8 mouse cellular contexts compared by ENCODE assay signal in the genomic region with DNA sequence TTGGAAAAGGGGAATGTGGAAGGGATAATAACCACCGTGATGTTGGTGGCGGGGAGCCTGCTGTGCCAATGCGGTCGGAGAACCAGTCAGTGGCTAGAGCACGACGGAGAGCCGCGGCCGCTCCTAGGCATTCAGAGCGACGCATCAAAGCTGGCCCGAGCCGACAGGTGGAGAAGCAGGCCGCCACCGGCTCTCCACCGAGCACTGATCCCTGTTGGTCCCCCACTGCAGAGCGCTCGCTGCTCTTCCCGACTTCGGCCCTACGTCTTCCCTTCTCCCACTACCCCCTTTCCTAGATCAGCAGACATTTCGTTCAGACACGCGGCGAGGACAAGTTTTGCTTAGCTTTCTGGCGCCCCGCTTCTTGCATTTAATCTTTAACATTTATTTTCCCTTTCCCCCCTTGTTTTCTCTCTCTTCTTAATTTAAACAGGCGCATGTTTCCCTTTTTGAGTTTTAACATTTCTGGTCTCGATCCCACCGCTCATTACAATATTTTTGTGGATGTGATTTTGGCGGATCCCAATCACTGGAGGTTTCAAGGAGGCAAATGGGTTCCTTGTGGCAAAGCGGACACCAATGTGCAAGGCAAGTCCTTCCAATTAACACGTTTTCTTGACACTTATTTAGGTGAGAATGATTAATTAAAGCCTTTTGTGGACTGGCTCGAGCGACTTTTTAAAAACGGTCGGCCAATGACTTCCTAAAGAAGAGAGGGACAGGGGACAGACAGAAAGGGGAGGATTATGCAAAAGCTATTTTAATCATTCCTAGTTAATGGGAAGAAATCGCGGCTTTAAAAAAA. TPM values are rescaled to one million over a fixed set of nuclear protein-coding genes. Genes with fewer than 3 reads are reported as not detected.
DNase-seq lines count a peak whose midpoint lies in the region; ATAC-seq and TF ChIP-seq lines count a peak whose summit lies in the region.

No protein-coding gene starts in this region.

- H3K27ac ChIP-seq in lung, embryonic 16.5 days (ENCODE audit: low read length), result no peak overlapping the region
- no peak overlapping the region for H3K27ac ChIP-seq in heart, embryonic 15.5 days
- no peak overlapping the region for H3K27ac ChIP-seq in limb, embryonic 14.5 days (replicated peaks; ENCODE audit: low read depth, low read length)

- peak; percentile 29 for DNase-seq in cerebellum, adult 11 months
- no peak for DNase-seq in cerebellum, adult 8-10 months
- DNase-seq in lung, postnatal 36 days, result no peak
- DNase-seq in limb, embryonic 14.5 days (ENCODE audit: low spot score), result no peak
- DNase-seq in splenic B cell, adult 2 months (ENCODE audit: low read depth, low spot score), result peak; percentile 48
- no peak for DNase-seq in adrenal gland, postnatal 10 days

- H3K4me3 ChIP-seq in lung, embryonic 16.5 days (ENCODE audit: low read length), result 0 out of 2 replicates have a peak overlapping the region, but pooled peaks have one; percentile 14
- H3K4me3 ChIP-seq in heart, embryonic 15.5 days, result peak overlapping the region; percentile 29
- H3K4me3 ChIP-seq in limb, embryonic 14.5 days (replicated peaks; ENCODE audit: low read length), result peak overlapping the region; percentile 13

- 0 out of 2 replicates have a peak, but pooled peaks have one; percentile 24 for ATAC-seq in lung, embryonic 16.5 days (ENCODE audit: low read depth)
- ATAC-seq in heart, embryonic 15.5 days (replicated peaks; ENCODE audit: insufficient number of reproducible peaks, insufficient read depth, low FRiP score, low read depth), result no peak
- 0 out of 2 replicates have a peak, but pooled peaks have one; percentile 31 for ATAC-seq in limb, embryonic 14.5 days (ENCODE audit: low FRiP score, low read depth)

- peaks cover 57% of the 10 kb centered on the region for H3K27me3 ChIP-seq in lung, embryonic 16.5 days (ENCODE audit: control insufficient read depth, insufficient read depth, low read depth, low read length)
- peaks cover 84% of the 10 kb centered on the region for H3K27me3 ChIP-seq in heart, embryonic 15.5 days
- peaks cover 78% of the 10 kb centered on the region for H3K27me3 ChIP-seq in limb, embryonic 14.5 days (ENCODE audit: control insufficient read depth, insufficient read depth, low read length)
- H3K27me3 ChIP-seq in splenic B cell, adult 2 months (ENCODE audit: control insufficient read depth, insufficient read depth, low read length, poor library complexity, severe bottlenecking), result no peaks in the 10 kb centered on the region

- under 1% methylated on average over 39 of the region's 39 CpGs for WGBS in lung, embryonic 16.5 days
- under 1% methylated on average over 39 of the region's 39 CpGs for WGBS in heart, embryonic 15.5 days
- WGBS in limb, embryonic 14.5 days, result under 1% methylated on average over 38 of the region's 39 CpGs

- TF ChIP-seq POLR2A in limb, embryonic 14.5 days (IDR thresholded peaks at IDR 0.05; ENCODE audit: borderline replicate concordance, extremely low read depth, insufficient read depth, insufficient read length), result no peak

- no peak overlapping the region for H3K9ac ChIP-seq in lung, embryonic 16.5 days (ENCODE audit: low read length)
- no peak overlapping the region for H3K9ac ChIP-seq in heart, embryonic 15.5 days
- no peak overlapping the region for H3K9ac ChIP-seq in limb, embryonic 14.5 days (ENCODE audit: low read depth, low read length, severe bottlenecking)

- H3K4me2 ChIP-seq in lung, embryonic 16.5 days (ENCODE audit: low read depth, low read length), result no peak overlapping the region
- H3K4me2 ChIP-seq in heart, embryonic 15.5 days, result peak overlapping the region; percentile 42
- peak overlapping the region; percentile 26; the same call in 1 of the 2 replicates for H3K4me2 ChIP-seq in limb, embryonic 14.5 days (replicated peaks; ENCODE audit: low read depth, low read length, severe bottlenecking)

- no peaks in the 10 kb centered on the region for H3K36me3 ChIP-seq in lung, embryonic 16.5 days (ENCODE audit: control insufficient read depth, insufficient read depth, low read length)
- no peaks in the 10 kb centered on the region for H3K36me3 ChIP-seq in heart, embryonic 15.5 days
- no peaks in the 10 kb centered on the region for H3K36me3 ChIP-seq in limb, embryonic 14.5 days (ENCODE audit: control insufficient read depth, insufficient read depth, low read length)
- H3K36me3 ChIP-seq in splenic B cell, adult 2 months (ENCODE audit: control insufficient read depth, insufficient read depth, low read length, poor library complexity, severe bottlenecking), result peaks cover 3% of the 10 kb centered on the region; the same call in 1 of the 2 replicates

- peaks cover 17% of the 10 kb centered on the region for H3K4me1 ChIP-seq in lung, embryonic 16.5 days (replicated peaks; ENCODE audit: control insufficient read depth, insufficient read depth, low read length)
- H3K4me1 ChIP-seq in heart, embryonic 15.5 days (replicated peaks), result peaks cover 23% of the 10 kb centered on the region
- H3K4me1 ChIP-seq in limb, embryonic 14.5 days (ENCODE audit: control insufficient read depth, insufficient read depth, low read length), result peaks cover 10% of the 10 kb centered on the region

- no peaks in the 10 kb centered on the region for H3K9me3 ChIP-seq in lung, embryonic 16.5 days (ENCODE audit: control insufficient read depth, low read length)
- no peaks in the 10 kb centered on the region for H3K9me3 ChIP-seq in heart, embryonic 15.5 days (replicated peaks)
- no peaks in the 10 kb centered on the region for H3K9me3 ChIP-seq in limb, embryonic 14.5 days (ENCODE audit: control insufficient read depth, low read length)

RNA-seq across cellular contexts. Expression of gene Tbr1, which starts 3.0 kb away (rescaled TPM):
- 0.04 TPM in 1 of 2 replicates, not detected in the other for polyA plus RNA-seq in lung, embryonic 16.5 days (2015; fragmentation: Nextera tagmentation; extraction: Ambion mirVana)
- polyA plus RNA-seq in heart, embryonic 15.5 days (2015; fragmentation: Nextera tagmentation; extraction: Ambion mirVana), result 0.03 and 0.04 TPM in 2 replicates
- 0.70 and 0.74 TPM in 2 replicates for polyA plus RNA-seq in limb, embryonic 14.5 days (2012; rRNA removed)
- polyA plus RNA-seq in limb, embryonic 14.5 days (2014; fragmentation: Nextera tagmentation; extraction: Ambion mirVana), result 0.23 and 0.36 TPM in 2 replicates
- total RNA-seq in adrenal gland, postnatal 10 days (2021), result under 1 TPM in 1 of 2 experiments, not detected in 1; 0.27 TPM

Comparison
In these comparisons a context has a peak if more than half of its experiments do, and no peak if none do; other contexts are left out.
1. DNase-seq: peak in cerebellum, adult 11 months (single experiment) and splenic B cell, adult 2 months (single experiment); none in cerebellum, adult 8-10 months (single experiment), lung, postnatal 36 days (single experiment), limb, embryonic 14.5 days (single experiment) and adrenal gland, postnatal 10 days (single experiment).
2. Peak in every context shown above with its lines, with median percentiles within 50 percentile points of each other: H3K4me3 ChIP-seq.